Mouse (Mus musculus) stomach, postnatal 0 days (tissue): ENCODE results near the gene Tjp1. TPM values are rescaled to one million over a fixed set of nuclear protein-coding genes. Genes with fewer than 3 reads are reported as not detected.

Experiments used
- ATAC-seq: fragments of 200-750 bp; cut with Nextera tagmentation; 2 replicates; pipeline ENCODE4 v1.8.0; 2017; ENCODE audit not compliant: low FRiP score, low TSS enrichment
- DNase-seq: peaks from one replicate; pipeline ENCODE4 v3.0.0-alpha.2; 2016; ENCODE audit warnings: low spot score
- H3K27ac ChIP-seq: fragments of 300-500 bp; sonication (generic); replicated peaks from 2 replicates; pipeline ENCODE4 v1.5.1; 2014; ENCODE audit warnings: mild to moderate bottlenecking, control low read depth
- H3K27me3 ChIP-seq: fragments of 300-500 bp; sonication (generic); 2 replicates; pipeline ENCODE4 v1.6.1; 2014; ENCODE audit warnings: low read length; ENCODE audit not compliant: control insufficient read depth, insufficient read depth
- H3K36me3 ChIP-seq: fragments of 300-500 bp; sonication (generic); 2 replicates; pipeline ENCODE4 v1.6.1; 2014; ENCODE audit warnings: low read length, mixed read lengths; ENCODE audit not compliant: control insufficient read depth, insufficient read depth
- H3K4me1 ChIP-seq: fragments of 300-500 bp; sonication (generic); replicated peaks from 2 replicates; pipeline ENCODE4 v1.6.1; 2014; ENCODE audit warnings: antibody characterized with exemption; ENCODE audit not compliant: control insufficient read depth, insufficient read depth
- H3K4me2 ChIP-seq: fragments of 300-500 bp; sonication (generic); replicated peaks from 2 replicates; pipeline ENCODE4 v1.6.1; 2014; ENCODE audit warnings: low read depth, mild to moderate bottlenecking, control low read depth, moderate library complexity
- H3K4me3 ChIP-seq: fragments of 300-500 bp; sonication (generic); 2 replicates; pipeline ENCODE4 v1.5.1; 2014; ENCODE audit warnings: low read depth, low read length, control low read depth
- H3K9ac ChIP-seq: fragments of 300-500 bp; sonication (generic); 2 replicates; pipeline ENCODE4 v1.6.1; 2014; ENCODE audit warnings: mild to moderate bottlenecking, low read length, control low read depth, mixed read lengths
- H3K9me3 ChIP-seq: fragments of 300-500 bp; sonication (generic); 2 replicates; pipeline ENCODE4 v1.6.1; 2016; ENCODE audit warnings: low read length; ENCODE audit not compliant: control insufficient read depth
- CTCF ChIP-seq: IDR thresholded peaks from 2 replicates; pipeline ENCODE4 v1.5.1; 2016; ENCODE audit warnings: antibody characterized with exemption, low read depth, mild to moderate bottlenecking, moderate library complexity
- EP300 ChIP-seq: optimal IDR thresholded peaks from 2 replicates; pipeline ENCODE3; 2016; ENCODE audit warnings: antibody characterized with exemption
- WGBS: fragments of 180-500 bp; shearing (Covaris S2); extraction: QIAGEN DNeasy Blood & Tissue Kit; methylation state at CpG from one replicate; pipeline ENCODE4 v1.1.7; 2014; 5-methylcytosine and 5-hydroxymethylcytosine counted together
- polyA plus RNA-seq: library from polyadenylated mRNA; unstranded; fragments of >200 nt; fragmentation: Nextera tagmentation; extraction: Ambion mirVana; gene quantifications from 2 replicates; pipeline ENCODE4 v1.2.1, GENCODE M21; 2015

The Tjp1 gene
- polyA plus RNA-seq, 1 experiment from 2014 or later = 12.6 TPM

- TF ChIP-seq CTCF = no peak
- TF ChIP-seq EP300 = no peak
- Histone ChIP-seq H3K4me2 (no peak overlapping the region), H3K4me1 (no peaks in the 10 kb centered on the region; the same call in none of the 2 replicates), H3K4me3 (no peak overlapping the region), H3K27me3 (no peaks in the 10 kb centered on the region), H3K9me3 (no peaks in the 10 kb centered on the region), H3K27ac (no peak overlapping the region), H3K9ac (no peak overlapping the region), H3K36me3 (no peaks in the 10 kb centered on the region)
- DNase-seq (peak; percentile 38), ATAC-seq (no peak)
- 23% methylated on average over 1 of the region's 1 CpGs for WGBS
These were observed 161.4 kb downstream of the Tjp1 start for GRCm38 (mm10) chr7:65366153-65366552.

- H3K9me3 ChIP-seq = no peaks in the 10 kb centered on the region
- no peaks in the 10 kb centered on the region; the same call in none of the 2 replicates for H3K4me1 ChIP-seq
- no peaks in the 10 kb centered on the region for H3K27me3 ChIP-seq
- DNase-seq = no peak
- no peak overlapping the region for H3K4me3 ChIP-seq
- no peak overlapping the region for H3K9ac ChIP-seq
- 68% methylated on average over 4 of the region's 4 CpGs for WGBS
- TF ChIP-seq EP300 (no peak), CTCF (no peak)
- no peaks in the 10 kb centered on the region for H3K36me3 ChIP-seq
- no peak overlapping the region for H3K27ac ChIP-seq
- ATAC-seq = no peak
- H3K4me2 ChIP-seq = no peak overlapping the region
These were observed 162.0 kb downstream of the Tjp1 start for GRCm38 (mm10) chr7:65365560-65365959.

GRCm38 (mm10) chr7:65360278-65360677 is 167.3 kb downstream of the Tjp1 start:
- no peak overlapping the region for H3K4me2 ChIP-seq
- no peak for DNase-seq
- no peak for TF ChIP-seq CTCF
- no peak for TF ChIP-seq EP300
- H3K4me1 ChIP-seq = peaks cover 3% of the 10 kb centered on the region
- no peak overlapping the region for H3K4me3 ChIP-seq
- H3K36me3 ChIP-seq = no peaks in the 10 kb centered on the region
- peak; percentile 57; the same call in 1 of the 2 replicates for ATAC-seq
- peak overlapping the region; percentile 56 for H3K27ac ChIP-seq
- H3K27me3 ChIP-seq = no peaks in the 10 kb centered on the region
- WGBS = 33% methylated on average over 3 of the region's 3 CpGs
- H3K9me3 ChIP-seq = no peaks in the 10 kb centered on the region
- no peak overlapping the region for H3K9ac ChIP-seq

GRCm38 (mm10) chr7:65359774-65360173 is 167.8 kb downstream of the Tjp1 start:
- H3K9ac ChIP-seq = no peak overlapping the region
- H3K36me3 ChIP-seq = no peaks in the 10 kb centered on the region
- 0 out of 2 replicates have a peak overlapping the region, but pooled peaks have one; percentile 11 for H3K4me2 ChIP-seq
- no peaks in the 10 kb centered on the region for H3K9me3 ChIP-seq
- WGBS = 35% methylated on average over 8 of the region's 8 CpGs
- ATAC-seq = peak; percentile 60
- H3K27me3 ChIP-seq = no peaks in the 10 kb centered on the region
- H3K4me1 ChIP-seq = peaks cover 3% of the 10 kb centered on the region
- TF ChIP-seq EP300 = no peak
- TF ChIP-seq CTCF = no peak
- H3K4me3 ChIP-seq = no peak overlapping the region
- peak; percentile 32 for DNase-seq
- H3K27ac ChIP-seq = 0 out of 2 replicates have a peak overlapping the region, but pooled peaks have one; percentile 20

GRCm38 (mm10) chr7:65357538-65357937 is 170.0 kb downstream of the Tjp1 start:
- no peak for ATAC-seq
- peak; percentile 36 for DNase-seq
- H3K9ac ChIP-seq = no peak overlapping the region
- WGBS = 7% methylated on average over 1 of the region's 1 CpGs
- H3K4me1 ChIP-seq = peaks cover 3% of the 10 kb centered on the region
- no peaks in the 10 kb centered on the region for H3K36me3 ChIP-seq
- H3K4me3 ChIP-seq = no peak overlapping the region
- H3K4me2 ChIP-seq = no peak overlapping the region
- TF ChIP-seq CTCF (no peak), EP300 (no peak)
- H3K27ac ChIP-seq = 0 out of 2 replicates have a peak overlapping the region, but pooled peaks have one; percentile 13
- no peaks in the 10 kb centered on the region for H3K9me3 ChIP-seq
- no peaks in the 10 kb centered on the region for H3K27me3 ChIP-seq

- no peak for ATAC-seq
- Histone ChIP-seq H3K4me2 (no peak overlapping the region), H3K36me3 (no peaks in the 10 kb centered on the region), H3K9me3 (no peaks in the 10 kb centered on the region), H3K9ac (no peak overlapping the region), H3K4me3 (no peak overlapping the region), H3K27ac (0 out of 2 replicates have a peak overlapping the region, but pooled peaks have one; percentile 13), H3K27me3 (no peaks in the 10 kb centered on the region), H3K4me1 (peaks cover 3% of the 10 kb centered on the region)
- no peak for DNase-seq
- no peak for TF ChIP-seq EP300
- TF ChIP-seq CTCF = no peak
- 77% methylated on average over 1 of the region's 1 CpGs for WGBS
These were observed 171.4 kb downstream of the Tjp1 start for GRCm38 (mm10) chr7:65356204-65356603.
